Mouse (Mus musculus) thymus, adult 2 months (tissue): ENCODE measurements around the gene Actr2.

Source experiments
- CTCF ChIP-seq: fragments of 200-500 bp; IDR thresholded peaks from 2 replicates; pipeline ENCODE4 v1.5.1; 2012; ENCODE audit warnings: mild to moderate bottlenecking, control low read depth, low read length, moderate library complexity, borderline replicate concordance; ENCODE audit not compliant: control insufficient read depth, poor library complexity, insufficient read depth; ENCODE audit errors: extremely low read depth
- POLR2A ChIP-seq: fragments of 200-500 bp; IDR thresholded peaks from 2 replicates; pipeline ENCODE4 v1.6.1; 2012; ENCODE audit warnings: mild to moderate bottlenecking, low read length, control low read depth, moderate library complexity; ENCODE audit not compliant: control insufficient read depth, poor library complexity, insufficient read depth; ENCODE audit errors: extremely low read depth

DNA sequence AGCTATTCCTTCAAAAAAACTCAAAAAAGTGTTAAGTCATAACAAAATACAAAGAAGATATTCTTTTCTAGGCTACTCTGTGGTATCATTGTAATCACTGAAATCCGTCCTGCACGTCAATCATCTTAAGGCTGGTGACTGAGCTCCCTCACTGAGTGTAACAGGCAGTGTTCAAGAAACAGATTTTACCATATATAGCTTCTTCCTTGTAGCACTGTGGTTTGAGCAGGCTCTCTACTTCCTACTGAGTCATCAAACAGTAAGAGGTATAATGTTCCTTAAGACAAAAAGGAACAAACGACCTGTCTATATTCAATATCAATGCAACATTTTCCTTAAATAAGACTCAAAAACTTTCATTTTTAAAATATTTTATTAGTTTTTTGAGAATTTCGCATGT lies 5.0 kb downstream of the Actr2 start:
- TF ChIP-seq POLR2A (no peak), CTCF (no peak)
